Mouse (Mus musculus) kidney, embryonic 16.5 days (tissue): ENCODE results near the gene Rnase1. TPM values are rescaled to one million over a fixed set of nuclear protein-coding genes. Genes with fewer than 3 reads are reported as not detected.

Source experiments
- ATAC-seq: fragments of 200-750 bp; cut with Nextera tagmentation; 2 replicates; pipeline ENCODE4 v1.8.0; 2017; ENCODE audit warnings: moderate TSS enrichment; ENCODE audit not compliant: low FRiP score, low TSS enrichment
- H3K27ac ChIP-seq: fragments of 300-500 bp; sonication (generic); 2 replicates; pipeline ENCODE4 v1.5.1; 2014; ENCODE audit warnings: low read length
- H3K27me3 ChIP-seq: fragments of 300-500 bp; sonication (generic); 2 replicates; pipeline ENCODE4 v1.6.1; 2014; ENCODE audit warnings: low read length, control low read depth, mixed read lengths; ENCODE audit not compliant: insufficient read depth
- H3K36me3 ChIP-seq: fragments of 300-500 bp; sonication (generic); 2 replicates; pipeline ENCODE4 v1.6.1; 2014; ENCODE audit warnings: low read length, control low read depth, mixed read lengths; ENCODE audit not compliant: insufficient read depth
- H3K4me1 ChIP-seq: fragments of 300-500 bp; sonication (generic); 2 replicates; pipeline ENCODE4 v1.6.1; 2014; ENCODE audit warnings: low read length, control low read depth, mixed read lengths; ENCODE audit not compliant: insufficient read depth
- H3K4me2 ChIP-seq: fragments of 300-500 bp; sonication (generic); replicated peaks from 2 replicates; pipeline ENCODE4 v1.6.1; 2014; ENCODE audit warnings: low read depth, low read length
- H3K4me3 ChIP-seq: fragments of 300-500 bp; sonication (generic); 2 replicates; pipeline ENCODE4 v1.5.1; 2014; ENCODE audit warnings: mild to moderate bottlenecking, low read length
- H3K9ac ChIP-seq: fragments of 300-500 bp; sonication (generic); replicated peaks from 2 replicates; pipeline ENCODE4 v1.6.1; 2014; ENCODE audit warnings: low read length
- H3K9me3 ChIP-seq: fragments of 300-500 bp; sonication (generic); 2 replicates; pipeline ENCODE4 v1.6.1; 2016; ENCODE audit warnings: low read length, control low read depth
- WGBS: fragments of 180-500 bp; shearing (Covaris S2); extraction: QIAGEN DNeasy Blood & Tissue Kit; methylation state at CpG from one replicate; pipeline ENCODE4 v1.1.7; 2014; 5-methylcytosine and 5-hydroxymethylcytosine counted together
- polyA plus RNA-seq: library from polyadenylated mRNA; unstranded; fragments of >200 nt; fragmentation: Nextera tagmentation; extraction: Ambion mirVana; gene quantifications from 2 replicates; pipeline ENCODE4 v1.2.1, GENCODE M21; 2015

The Rnase1 gene
- polyA plus RNA-seq, 1 experiment from 2014 or later = 0.26 TPM

- no peaks in the 10 kb centered on the region for H3K36me3 ChIP-seq
- H3K4me1 ChIP-seq = 0 out of 2 replicates have a peak, but pooled peaks cover 7% of the 10 kb centered on the region
- no peak overlapping the region for H3K9ac ChIP-seq
- H3K4me2 ChIP-seq = no peak overlapping the region
- ATAC-seq = no peak
- H3K27me3 ChIP-seq = no peaks in the 10 kb centered on the region
- no peak overlapping the region for H3K4me3 ChIP-seq
- 90% methylated on average over 1 of the region's 1 CpGs for whole genome bisulfite sequencing
- no peak overlapping the region for H3K27ac ChIP-seq
- H3K9me3 ChIP-seq = no peaks in the 10 kb centered on the region
These were observed 10.5 kb upstream of the Rnase1 start for GRCm38 (mm10) chr14:51157072-51157471.

GRCm38 (mm10) chr14:51156736-51157068 is 10.1 kb upstream of the Rnase1 start:
- Histone ChIP-seq H3K27me3 (no peaks in the 10 kb centered on the region), H3K4me1 (0 out of 2 replicates have a peak, but pooled peaks cover 7% of the 10 kb centered on the region), H3K4me3 (no peak overlapping the region), H3K9me3 (no peaks in the 10 kb centered on the region), H3K27ac (no peak overlapping the region), H3K9ac (no peak overlapping the region), H3K36me3 (no peaks in the 10 kb centered on the region), H3K4me2 (no peak overlapping the region)
- peak; percentile 46 for ATAC-seq
- WGBS = 8% methylated on average over 4 of the region's 4 CpGs

- H3K4me1 ChIP-seq = 0 out of 2 replicates have a peak, but pooled peaks cover 7% of the 10 kb centered on the region
- H3K27me3 ChIP-seq = no peaks in the 10 kb centered on the region
- peak; percentile 35 for ATAC-seq
- H3K36me3 ChIP-seq = no peaks in the 10 kb centered on the region
- H3K4me3 ChIP-seq = no peak overlapping the region
- no peak overlapping the region for H3K27ac ChIP-seq
- H3K9me3 ChIP-seq = no peaks in the 10 kb centered on the region
- 59% methylated on average over 5 of the region's 5 CpGs for WGBS
- H3K4me2 ChIP-seq = no peak overlapping the region
- no peak overlapping the region for H3K9ac ChIP-seq
These were observed 9.6 kb upstream of the Rnase1 start for GRCm38 (mm10) chr14:51156056-51156735.

- Histone ChIP-seq H3K4me3 (no peak overlapping the region), H3K4me2 (no peak overlapping the region), H3K27me3 (no peaks in the 10 kb centered on the region), H3K9ac (no peak overlapping the region), H3K36me3 (no peaks in the 10 kb centered on the region), H3K9me3 (no peaks in the 10 kb centered on the region), H3K27ac (no peak overlapping the region), H3K4me1 (0 out of 2 replicates have a peak, but pooled peaks cover 7% of the 10 kb centered on the region)
- WGBS = 66% methylated on average over 5 of the region's 5 CpGs
- ATAC-seq = no peak
These were observed 5.8 kb upstream of the Rnase1 start for GRCm38 (mm10) chr14:51152249-51152870.

- H3K9ac ChIP-seq = no peak overlapping the region
- H3K9me3 ChIP-seq = no peaks in the 10 kb centered on the region
- WGBS = 86% methylated on average over 3 of the region's 3 CpGs
- no peaks in the 10 kb centered on the region for H3K36me3 ChIP-seq
- H3K4me1 ChIP-seq = no peaks in the 10 kb centered on the region
- no peak overlapping the region for H3K4me2 ChIP-seq
- H3K27me3 ChIP-seq = no peaks in the 10 kb centered on the region
- no peak for ATAC-seq
- H3K4me3 ChIP-seq = no peak overlapping the region
- H3K27ac ChIP-seq = no peak overlapping the region
These were observed 3.7 kb upstream of the Rnase1 start for GRCm38 (mm10) chr14:51150206-51150831.

- Histone ChIP-seq H3K4me3 (no peak overlapping the region), H3K36me3 (no peaks in the 10 kb centered on the region), H3K4me2 (no peak overlapping the region), H3K27me3 (no peaks in the 10 kb centered on the region), H3K27ac (no peak overlapping the region), H3K9me3 (no peaks in the 10 kb centered on the region), H3K4me1 (no peaks in the 10 kb centered on the region), H3K9ac (no peak overlapping the region)
- 25% methylated on average over 5 of the region's 5 CpGs for WGBS
- ATAC-seq = 0 out of 2 replicates have a peak, but pooled peaks have one; percentile 35
These were observed 2.6 kb upstream of the Rnase1 start for GRCm38 (mm10) chr14:51149164-51149563.

GRCm38 (mm10) chr14:51148006-51148405 is 1.4 kb upstream of the Rnase1 start:
- Histone ChIP-seq H3K4me1 (no peaks in the 10 kb centered on the region), H3K36me3 (no peaks in the 10 kb centered on the region), H3K4me3 (no peak overlapping the region), H3K4me2 (no peak overlapping the region), H3K27me3 (no peaks in the 10 kb centered on the region), H3K9me3 (no peaks in the 10 kb centered on the region), H3K9ac (no peak overlapping the region), H3K27ac (no peak overlapping the region)
- no peak for ATAC-seq
- 66% methylated on average over 3 of the region's 3 CpGs for WGBS

- no peaks in the 10 kb centered on the region for H3K9me3 ChIP-seq
- H3K4me1 ChIP-seq = no peaks in the 10 kb centered on the region
- ATAC-seq = no peak
- no peaks in the 10 kb centered on the region for H3K36me3 ChIP-seq
- H3K27ac ChIP-seq = no peak overlapping the region
- no peak overlapping the region for H3K9ac ChIP-seq
- H3K27me3 ChIP-seq = no peaks in the 10 kb centered on the region
- no peak overlapping the region for H3K4me3 ChIP-seq
- 80% methylated on average over 6 of the region's 6 CpGs for WGBS
- H3K4me2 ChIP-seq = no peak overlapping the region
These were observed 1.1 kb downstream of the Rnase1 start for GRCm38 (mm10) chr14:51145521-51145920.

- Histone ChIP-seq H3K9ac (no peak overlapping the region), H3K27me3 (no peaks in the 10 kb centered on the region), H3K36me3 (no peaks in the 10 kb centered on the region), H3K27ac (no peak overlapping the region), H3K4me3 (no peak overlapping the region), H3K9me3 (no peaks in the 10 kb centered on the region), H3K4me2 (no peak overlapping the region), H3K4me1 (no peaks in the 10 kb centered on the region)
- 92% methylated on average over 4 of the region's 4 CpGs for WGBS
- ATAC-seq = no peak
These were observed 2.1 kb downstream of the Rnase1 start for GRCm38 (mm10) chr14:51144451-51144850.

- no peaks in the 10 kb centered on the region for H3K4me1 ChIP-seq
- H3K9me3 ChIP-seq = no peaks in the 10 kb centered on the region
- no peak overlapping the region for H3K27ac ChIP-seq
- H3K4me3 ChIP-seq = no peak overlapping the region
- 58% methylated on average over 2 of the region's 2 CpGs for WGBS
- no peak for ATAC-seq
- no peak overlapping the region for H3K9ac ChIP-seq
- no peak overlapping the region for H3K4me2 ChIP-seq
- H3K36me3 ChIP-seq = no peaks in the 10 kb centered on the region
- H3K27me3 ChIP-seq = no peaks in the 10 kb centered on the region
These were observed 2.6 kb downstream of the Rnase1 start for GRCm38 (mm10) chr14:51143937-51144336.
